Mouse (Mus musculus): ENCODE results near the gene BC051665. TPM values are rescaled to one million over a fixed set of nuclear protein-coding genes. Genes with fewer than 3 reads are reported as not detected.

The BC051665 gene
- total RNA-seq, 2 experiments from 2014 or later: not detected

- peak; percentile 61 for ATAC-seq (replicated peaks; ENCODE audit: poor library complexity)
Observed at GRCm38 (mm10) chr13:60744078-60744460, 42.1 kb downstream of the BC051665 start.

GRCm38 (mm10) chr13:60743381-60744077 lies 42.6 kb downstream of the BC051665 start:
- peak; percentile 63 for ATAC-seq (replicated peaks; ENCODE audit: poor library complexity)

- ATAC-seq (replicated peaks; ENCODE audit: poor library complexity): no peak
Observed at GRCm38 (mm10) chr13:60742611-60743010, 43.6 kb downstream of the BC051665 start.

GRCm38 (mm10) chr13:60740248-60740647 lies 45.9 kb downstream of the BC051665 start:
- no peak for ATAC-seq (replicated peaks; ENCODE audit: poor library complexity)

- peak; percentile 70 for ATAC-seq (replicated peaks; ENCODE audit: poor library complexity)
Observed at GRCm38 (mm10) chr13:60738429-60738828, 47.7 kb downstream of the BC051665 start.

GRCm38 (mm10) chr13:60737632-60738324 lies 48.4 kb downstream of the BC051665 start:
- ATAC-seq (replicated peaks; ENCODE audit: poor library complexity): peak; percentile 86

- ATAC-seq (replicated peaks; ENCODE audit: poor library complexity): no peak
Observed at GRCm38 (mm10) chr13:60736421-60737105, 49.6 kb downstream of the BC051665 start.

- ATAC-seq (replicated peaks; ENCODE audit: poor library complexity): no peak
Observed at GRCm38 (mm10) chr13:60735306-60735705, 50.9 kb downstream of the BC051665 start.

Other genes with a start within 250 kb of the BC051665 start
- 3.2 and 5.1 TPM in 2 replicates for gene Dapk1, start 184.4 kb downstream of the BC051665 start, total RNA-seq (2015)
- 2.2 and 2.8 TPM in 2 replicates for gene Dapk1, start 184.4 kb downstream of the BC051665 start, total RNA-seq (2017)
- gene Ctsll3, start 16.5 kb upstream of the BC051665 start, total RNA-seq (2015): not detected in 2 replicates
- gene Ctsll3, start 16.5 kb upstream of the BC051665 start, total RNA-seq (2017): not detected in 2 replicates
- 0.54 and 1.2 TPM in 2 replicates for gene 4930486L24Rik, start 78.1 kb upstream of the BC051665 start, total RNA-seq (2015)
- 0.44 TPM in 1 of 2 replicates, not detected in the other for gene 4930486L24Rik, start 78.1 kb upstream of the BC051665 start, total RNA-seq (2017)
- 1.6 TPM in 1 of 2 replicates, not detected in the other for gene Gm49392, start 110.5 kb upstream of the BC051665 start, total RNA-seq (2015)
- 0.37 TPM in 1 of 2 replicates, not detected in the other for gene Gm49392, start 110.5 kb upstream of the BC051665 start, total RNA-seq (2017)
- 3.1 and 14.7 TPM in 2 replicates for gene Ctla2b, start 111.1 kb upstream of the BC051665 start, total RNA-seq (2015)
- gene Ctla2b, start 111.1 kb upstream of the BC051665 start, total RNA-seq (2017): 2.8 and 17.6 TPM in 2 replicates
- not detected in 2 replicates for gene Tpbpb, start 118.5 kb upstream of the BC051665 start, total RNA-seq (2015)
- not detected in 2 replicates for gene Tpbpb, start 118.5 kb upstream of the BC051665 start, total RNA-seq (2017)
- not detected in 2 replicates for gene Gm49393, start 149.2 kb upstream of the BC051665 start, total RNA-seq (2015)
- 3.8 TPM in 1 of 2 replicates, not detected in the other for gene Gm49393, start 149.2 kb upstream of the BC051665 start, total RNA-seq (2017)
- gene Gm49391, start 150.2 kb upstream of the BC051665 start, total RNA-seq (2015): 0.27 and 3.2 TPM in 2 replicates
- 0.78 and 4.2 TPM in 2 replicates for gene Gm49391, start 150.2 kb upstream of the BC051665 start, total RNA-seq (2017)
- 41.0 and 65.4 TPM in 2 replicates for gene Ctla2a, start 150.3 kb upstream of the BC051665 start, total RNA-seq (2015)
- gene Ctla2a, start 150.3 kb upstream of the BC051665 start, total RNA-seq (2017): 24.3 and 59.8 TPM in 2 replicates
- not detected in 2 replicates for gene Tpbpa, start 155.6 kb upstream of the BC051665 start, total RNA-seq (2015)
- gene Tpbpa, start 155.6 kb upstream of the BC051665 start, total RNA-seq (2017): not detected in 2 replicates
- gene Ctsj, start 219.6 kb upstream of the BC051665 start, total RNA-seq (2015): not detected in 2 replicates
- gene Ctsj, start 219.6 kb upstream of the BC051665 start, total RNA-seq (2017): not detected in 2 replicates

Data from megakaryocyte progenitor cell, adult 5-6 weeks (primary cell).